Mouse (Mus musculus) kidney, embryonic 15.5 days (tissue): ENCODE data around the gene Tmco1. TPM values are rescaled to one million over a fixed set of nuclear protein-coding genes. Genes with fewer than 3 reads are reported as not detected.

Source experiments
- ATAC-seq: fragments of 200-750 bp; cut with Nextera tagmentation; replicated peaks from 2 replicates; pipeline ENCODE4 v1.8.0; 2017; ENCODE audit warnings: moderate TSS enrichment; ENCODE audit not compliant: low FRiP score
- H3K27ac ChIP-seq: fragments of 300-500 bp; sonication (generic); 2 replicates; pipeline ENCODE4 v1.5.1; 2015; ENCODE audit warnings: mild to moderate bottlenecking, inconsistent platforms
- H3K27me3 ChIP-seq: fragments of 300-500 bp; sonication (generic); 2 replicates; pipeline ENCODE4 v1.6.1; 2015; ENCODE audit warnings: inconsistent platforms
- H3K36me3 ChIP-seq: fragments of 300-500 bp; sonication (generic); 2 replicates; pipeline ENCODE4 v1.6.1; 2015; ENCODE audit warnings: inconsistent platforms
- H3K4me1 ChIP-seq: fragments of 300-500 bp; sonication (generic); 2 replicates; pipeline ENCODE4 v1.6.1; 2015; ENCODE audit warnings: inconsistent platforms
- H3K4me2 ChIP-seq: fragments of 300-500 bp; sonication (generic); 2 replicates; pipeline ENCODE4 v1.6.1; 2015; ENCODE audit warnings: moderate library complexity, mild to moderate bottlenecking, inconsistent platforms
- H3K4me3 ChIP-seq: fragments of 300-500 bp; sonication (generic); replicated peaks from 2 replicates; pipeline ENCODE4 v1.5.1; 2015; ENCODE audit warnings: mild to moderate bottlenecking, inconsistent platforms
- H3K9ac ChIP-seq: fragments of 300-500 bp; sonication (generic); 2 replicates; pipeline ENCODE4 v1.6.1; 2015; ENCODE audit warnings: mild to moderate bottlenecking, inconsistent platforms
- H3K9me3 ChIP-seq: fragments of 300-500 bp; sonication (generic); replicated peaks from 2 replicates; pipeline ENCODE4 v1.6.1; 2016; ENCODE audit warnings: inconsistent platforms
- WGBS: fragments of 180-500 bp; shearing (Covaris S2); methylation state at CpG from one replicate; pipeline ENCODE4 v1.1.7; 2015; ENCODE audit warnings: mixed read lengths; 5-methylcytosine and 5-hydroxymethylcytosine counted together
- microRNA-seq: library from miRNA; unstranded; fragments of <30 nt; microRNA quantifications from one replicate; pipeline ENCODE4, GENCODE M21; 2016
- polyA plus RNA-seq: library from polyadenylated mRNA; unstranded; fragments of >200 nt; fragmentation: Nextera tagmentation; extraction: Ambion mirVana; gene quantifications from 2 replicates; pipeline ENCODE4 v1.2.1, GENCODE M21; 2015

The Tmco1 gene
- polyA plus RNA-seq, 1 experiment from 2014 or later = 98.1 TPM

DNA sequence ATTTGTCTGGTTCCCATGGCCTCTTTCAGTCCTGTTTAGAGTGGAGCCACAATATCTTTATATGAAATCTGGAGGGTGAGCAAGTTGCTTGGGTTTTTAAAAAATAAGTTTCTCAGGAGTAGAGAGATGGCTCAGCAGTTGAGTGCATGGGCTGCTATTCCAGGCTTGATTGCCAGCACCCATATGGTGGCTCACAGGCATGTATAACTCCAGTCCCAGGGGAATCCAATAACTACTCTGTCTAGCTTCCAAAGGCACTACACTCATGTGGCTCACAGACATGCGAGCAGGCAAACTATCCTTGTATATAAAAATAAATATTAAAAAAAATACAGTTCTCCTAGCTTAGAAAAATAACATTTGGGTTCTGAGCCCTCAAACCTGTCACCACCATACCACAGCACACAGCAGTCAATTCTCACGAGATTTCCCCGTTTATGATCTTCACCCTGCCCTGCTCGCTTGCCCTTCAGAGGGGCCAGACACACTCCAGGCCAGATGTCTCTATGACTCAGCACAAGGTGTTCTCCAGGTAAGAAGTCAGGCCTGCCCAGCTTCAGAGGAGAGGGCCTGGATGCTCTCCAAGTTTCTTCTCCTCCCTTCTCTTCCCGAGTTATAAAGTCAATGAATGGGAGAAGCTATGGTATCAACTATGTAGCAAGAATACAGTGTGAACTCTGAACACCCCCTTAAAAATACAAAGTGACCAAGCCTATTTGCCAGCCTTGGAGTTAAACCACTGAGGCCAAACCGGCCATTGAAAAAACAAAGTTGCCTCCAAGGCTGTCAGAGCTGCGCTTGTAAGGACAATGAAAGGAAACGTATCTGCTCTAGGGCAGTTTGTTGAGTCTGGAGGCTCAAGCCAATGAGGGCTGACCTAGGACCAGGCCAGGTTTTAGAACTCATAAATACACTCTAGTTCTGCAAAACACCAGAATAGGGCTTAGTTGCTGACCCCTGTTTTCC is 73.2 kb downstream of the Tmco1 start:
- H3K27me3 ChIP-seq = no peaks in the 10 kb centered on the region
- H3K27ac ChIP-seq = no peak overlapping the region
- ATAC-seq = no peak
- no peak overlapping the region for H3K4me2 ChIP-seq
- H3K36me3 ChIP-seq = 0 out of 2 replicates have a peak, but pooled peaks cover 2% of the 10 kb centered on the region
- no peaks in the 10 kb centered on the region for H3K4me1 ChIP-seq
- 70% methylated on average over 8 of the region's 8 CpGs for WGBS
- no peak overlapping the region for H3K4me3 ChIP-seq
- no peaks in the 10 kb centered on the region for H3K9me3 ChIP-seq
- no peak overlapping the region for H3K9ac ChIP-seq

DNA sequence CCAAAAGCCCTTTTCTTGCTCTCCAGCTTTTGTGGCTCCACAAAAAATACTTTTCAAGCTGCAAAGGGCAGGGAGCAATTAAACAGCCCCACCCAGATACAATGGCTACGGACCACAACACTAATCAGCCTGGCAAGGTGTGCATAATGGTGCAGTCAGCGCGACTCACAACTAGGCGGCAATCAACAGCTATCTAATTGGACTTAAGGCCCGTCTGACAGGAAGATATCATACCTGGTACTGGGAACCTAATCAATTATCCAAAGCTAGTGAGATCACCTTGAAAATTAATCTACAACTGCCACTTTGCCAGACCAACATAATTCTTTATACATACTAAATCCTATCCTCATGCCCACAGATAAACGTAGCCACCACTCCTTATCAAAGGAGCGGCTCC is 74.1 kb downstream of the Tmco1 start:
- Histone ChIP-seq H3K9me3 (no peaks in the 10 kb centered on the region), H3K27ac (no peak overlapping the region), H3K4me2 (no peak overlapping the region), H3K27me3 (no peaks in the 10 kb centered on the region), H3K9ac (no peak overlapping the region), H3K4me1 (no peaks in the 10 kb centered on the region), H3K36me3 (no peaks in the 10 kb centered on the region), H3K4me3 (no peak overlapping the region)
- ATAC-seq = no peak
- 72% methylated on average over 7 of the region's 7 CpGs for WGBS

DNA sequence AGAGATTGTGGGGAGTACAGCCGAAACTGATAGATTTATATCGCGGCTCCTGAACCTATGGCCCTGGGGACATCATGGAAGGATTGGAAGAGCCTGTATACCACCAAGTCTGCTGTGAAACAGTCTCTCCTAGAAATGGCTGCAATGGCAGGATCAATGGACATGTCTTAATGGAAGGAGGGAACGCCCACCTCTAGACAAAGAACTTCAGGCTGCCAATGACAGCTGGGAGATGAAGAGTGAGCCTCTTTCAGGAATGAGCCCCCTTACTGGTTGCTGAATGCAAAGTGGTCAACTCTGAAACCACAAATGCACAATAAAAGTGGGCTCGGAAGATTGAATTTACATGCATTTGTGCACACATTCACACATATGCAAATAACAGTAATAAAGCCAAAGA is 74.6 kb downstream of the Tmco1 start:
- Histone ChIP-seq H3K9ac (no peak overlapping the region), H3K4me1 (no peaks in the 10 kb centered on the region), H3K27ac (no peak overlapping the region), H3K4me2 (no peak overlapping the region), H3K4me3 (no peak overlapping the region), H3K27me3 (no peaks in the 10 kb centered on the region), H3K36me3 (no peaks in the 10 kb centered on the region), H3K9me3 (no peaks in the 10 kb centered on the region)
- ATAC-seq = no peak
- 83% methylated on average over 5 of the region's 5 CpGs for WGBS

- Histone ChIP-seq H3K4me1 (no peaks in the 10 kb centered on the region), H3K27me3 (no peaks in the 10 kb centered on the region), H3K27ac (no peak overlapping the region), H3K36me3 (no peaks in the 10 kb centered on the region), H3K4me2 (no peak overlapping the region), H3K4me3 (no peak overlapping the region), H3K9ac (no peak overlapping the region), H3K9me3 (no peaks in the 10 kb centered on the region)
- no peak for ATAC-seq
- WGBS = 88% methylated on average over 5 of the region's 5 CpGs
Measured at GRCm38 (mm10) chr1:167383178-167383577, 75.0 kb downstream of the Tmco1 start.

Small RNA genes within 50 kb of the gene (microRNA-seq; reads per million reads assigned to microRNA genes)
- gene Gm25911 (0.59 reads per million), gene Mir6347 (not detected)

Other genes with a start within 250 kb of the Tmco1 start
- gene Uck2, start 23.1 kb upstream of the Tmco1 start, polyA plus RNA-seq = 82.7 and 87.5 TPM in 2 replicates
- gene Aldh9a1, start 41.6 kb downstream of the Tmco1 start, polyA plus RNA-seq = 51.0 and 56.6 TPM in 2 replicates
- 45.8 and 47.9 TPM in 2 replicates for gene Mgst3, start 85.5 kb downstream of the Tmco1 start, polyA plus RNA-seq
- not detected in 2 replicates for gene Lrrc52, start 158.4 kb downstream of the Tmco1 start, polyA plus RNA-seq